In genomic region chr13:28718169-28718867, GRCm38 (mm10) we compare ENCODE assay signal across 8 mouse cellular contexts.
DNase-seq lines count a peak whose midpoint lies in the region; ATAC-seq lines count a peak whose summit lies in the region.

No protein-coding gene starts in this region.

- peaks cover 8% of the 10 kb centered on the region; the same call in 1 of the 2 replicates for H3K4me1 ChIP-seq in embryonic facial prominence, embryonic 11.5 days (ENCODE audit: control insufficient read depth, insufficient read depth, low read length)
- H3K4me1 ChIP-seq in heart, embryonic 16.5 days (ENCODE audit: control insufficient read depth, insufficient read depth, low read length): peaks cover 48% of the 10 kb centered on the region
- peaks cover 42% of the 10 kb centered on the region for H3K4me1 ChIP-seq in midbrain, embryonic 16.5 days (ENCODE audit: control insufficient read depth, insufficient read depth, low read length)

- H3K36me3 ChIP-seq in embryonic facial prominence, embryonic 11.5 days (replicated peaks; ENCODE audit: control insufficient read depth, insufficient read depth, low read depth, low read length): no peaks in the 10 kb centered on the region
- H3K36me3 ChIP-seq in heart, embryonic 16.5 days (ENCODE audit: control insufficient read depth, insufficient read depth): no peaks in the 10 kb centered on the region
- no peaks in the 10 kb centered on the region for H3K36me3 ChIP-seq in midbrain, embryonic 16.5 days (ENCODE audit: control insufficient read depth, insufficient read depth, low read length)

- ATAC-seq in embryonic facial prominence, embryonic 11.5 days (replicated peaks; ENCODE audit: insufficient number of reproducible peaks, low FRiP score, low TSS enrichment, low read depth): peak; percentile 86
- peak; percentile 78 for ATAC-seq in heart, embryonic 16.5 days (replicated peaks; ENCODE audit: extremely low read depth, insufficient read depth, low FRiP score)
- ATAC-seq in midbrain, embryonic 16.5 days: no peak; the same call in 1 of the 2 replicates

- peak overlapping the region; percentile 38 for H3K27ac ChIP-seq in embryonic facial prominence, embryonic 11.5 days (replicated peaks; ENCODE audit: low read depth, low read length)
- H3K27ac ChIP-seq in heart, embryonic 16.5 days (ENCODE audit: low read length): peak overlapping the region; percentile 57
- H3K27ac ChIP-seq in midbrain, embryonic 16.5 days (ENCODE audit: low read length): peak overlapping the region; percentile 60

- no peak overlapping the region for H3K4me3 ChIP-seq in embryonic facial prominence, embryonic 11.5 days (ENCODE audit: low read depth, low read length)
- no peak overlapping the region for H3K4me3 ChIP-seq in heart, embryonic 16.5 days (ENCODE audit: low read length)
- H3K4me3 ChIP-seq in midbrain, embryonic 16.5 days (ENCODE audit: low read depth, low read length): no peak overlapping the region

- WGBS in embryonic facial prominence, embryonic 11.5 days: 20% methylated on average over 11 of the region's 11 CpGs
- WGBS in heart, embryonic 16.5 days: 15% methylated on average over 11 of the region's 11 CpGs
- 8% methylated on average over 11 of the region's 11 CpGs for WGBS in midbrain, embryonic 16.5 days

- H3K9ac ChIP-seq in embryonic facial prominence, embryonic 11.5 days (replicated peaks; ENCODE audit: low read length): no peak overlapping the region
- H3K9ac ChIP-seq in heart, embryonic 16.5 days (ENCODE audit: low read length): peak overlapping the region; percentile 2; the same call in 1 of the 2 replicates
- peak overlapping the region; percentile 39 for H3K9ac ChIP-seq in midbrain, embryonic 16.5 days (ENCODE audit: low read depth, low read length)

- H3K9me3 ChIP-seq in embryonic facial prominence, embryonic 11.5 days (replicated peaks; ENCODE audit: control insufficient read depth, low read length): no peaks in the 10 kb centered on the region
- no peaks in the 10 kb centered on the region for H3K9me3 ChIP-seq in heart, embryonic 16.5 days (replicated peaks; ENCODE audit: control insufficient read depth, low read length)
- H3K9me3 ChIP-seq in midbrain, embryonic 16.5 days (replicated peaks; ENCODE audit: control insufficient read depth, low read length, poor library complexity, severe bottlenecking): no peaks in the 10 kb centered on the region

- no peak overlapping the region for H3K4me2 ChIP-seq in embryonic facial prominence, embryonic 11.5 days (ENCODE audit: low read depth, low read length)
- H3K4me2 ChIP-seq in heart, embryonic 16.5 days (ENCODE audit: low read depth, low read length): peak overlapping the region; percentile 11; the same call in 1 of the 2 replicates
- no peak overlapping the region for H3K4me2 ChIP-seq in midbrain, embryonic 16.5 days (ENCODE audit: low read length)

- DNase-seq in R1 (ENCODE audit: low read depth, low spot score): peak; percentile 76
- peak; percentile 68 for DNase-seq in embryonic facial prominence, embryonic 11.5 days (ENCODE audit: low spot score)
- peak; percentile 30 to 60 for DNase-seq in kidney, postnatal 4 days
- DNase-seq in T-cell, adult 2 months (ENCODE audit: low spot score): no peak
- DNase-seq in cerebellum, adult 9-11 months: no peak
- no peak for DNase-seq in layer of hippocampus, adult 9-11 months

- no peaks in the 10 kb centered on the region for H3K27me3 ChIP-seq in embryonic facial prominence, embryonic 11.5 days (ENCODE audit: control insufficient read depth, insufficient read depth, low read length)
- no peaks in the 10 kb centered on the region for H3K27me3 ChIP-seq in heart, embryonic 16.5 days (ENCODE audit: control insufficient read depth, insufficient read depth, low read length)
- H3K27me3 ChIP-seq in midbrain, embryonic 16.5 days (ENCODE audit: control insufficient read depth, insufficient read depth, low read depth, low read length): no peaks in the 10 kb centered on the region

Comparison
In these comparisons a context has a peak if more than half of its experiments do, and no peak if none do; other contexts are left out.
1. DNase-seq: peak in R1 (single experiment), embryonic facial prominence, embryonic 11.5 days (single experiment) and kidney, postnatal 4 days (2 of 2); none in T-cell, adult 2 months (single experiment), cerebellum, adult 9-11 months (single experiment) and layer of hippocampus, adult 9-11 months (single experiment).
2. Peak in every context shown above with its lines, with median percentiles within 50 percentile points of each other: H3K27ac ChIP-seq.